Mouse (Mus musculus): ENCODE measurements around the gene Unc13c. TPM values are rescaled to one million over a fixed set of nuclear protein-coding genes. Genes with fewer than 3 reads are reported as not detected.

Gene Unc13c
- total RNA-seq, 1 experiment from 2014 or later, result not detected

Other genes starting within 250 kb of the Unc13c start
- gene Wdr72, start 141.4 kb upstream of the Unc13c start, total RNA-seq (2017), result 0.37 TPM in 1 of 2 replicates, not detected in the other